Mouse (Mus musculus): ENCODE results near the gene Nrxn1.

The Nrxn1 gene

GRCm38 (mm10) chr17:90662318-90662717 lies 430.6 kb downstream of the Nrxn1 start:
- no peak for DNase-seq (ENCODE audit: low read depth, low spot score)

DNA sequence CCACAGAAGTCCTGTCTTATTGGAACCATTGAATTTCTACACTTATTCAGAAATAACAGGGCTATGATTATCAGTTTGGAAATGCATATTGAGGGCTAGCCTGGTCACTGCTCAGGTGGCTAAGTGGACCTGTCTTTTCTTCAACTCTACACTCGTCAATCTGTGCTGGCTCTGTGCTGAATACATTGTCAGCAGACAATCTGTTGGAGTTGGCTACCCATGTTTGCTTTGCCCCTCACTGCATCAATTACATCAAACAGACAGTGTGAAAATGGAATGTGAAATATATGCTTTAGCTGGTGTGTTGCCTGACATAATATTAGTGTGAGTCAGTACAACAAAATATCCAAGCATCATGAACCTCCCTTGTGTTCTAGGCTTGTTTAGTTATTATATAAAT lies 438.4 kb downstream of the Nrxn1 start:
- DNase-seq (ENCODE audit: low read depth, low spot score): no peak

GRCm38 (mm10) chr17:90653347-90653746 lies 439.5 kb downstream of the Nrxn1 start:
- no peak for DNase-seq (ENCODE audit: low read depth, low spot score)

- DNase-seq (ENCODE audit: low read depth, low spot score): no peak
These were observed 442.6 kb downstream of the Nrxn1 start for GRCm38 (mm10) chr17:90650279-90650678.

DNA sequence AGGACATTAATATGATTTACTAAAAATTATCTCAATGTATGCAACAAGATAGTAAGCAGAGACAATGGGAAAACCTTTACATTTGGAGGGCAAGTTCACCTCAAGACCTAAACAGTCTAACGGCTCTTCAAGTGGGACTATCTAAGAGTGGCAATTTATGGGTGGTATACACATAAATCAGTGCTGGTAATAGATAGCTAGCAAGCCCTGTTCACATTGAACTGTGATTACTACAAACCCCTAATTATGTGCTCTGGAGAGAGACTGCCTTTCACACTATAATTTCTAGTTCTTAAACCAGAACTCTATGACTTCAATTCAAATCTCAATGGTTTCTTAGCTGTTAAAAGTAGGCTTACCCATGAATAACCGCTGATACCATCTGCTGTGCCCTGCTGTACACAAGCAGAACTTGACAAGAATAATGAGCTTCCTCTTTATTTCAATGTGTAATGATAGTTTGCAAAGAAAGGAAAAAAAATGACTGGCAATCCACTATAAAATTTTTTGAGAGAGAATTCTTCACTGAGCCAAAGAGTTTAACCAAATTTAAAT lies 453.8 kb downstream of the Nrxn1 start:
- DNase-seq (ENCODE audit: low read depth, low spot score): no peak

- DNase-seq (ENCODE audit: low read depth, low spot score): no peak
These were observed 454.6 kb downstream of the Nrxn1 start for GRCm38 (mm10) chr17:90638183-90638727.

DNA sequence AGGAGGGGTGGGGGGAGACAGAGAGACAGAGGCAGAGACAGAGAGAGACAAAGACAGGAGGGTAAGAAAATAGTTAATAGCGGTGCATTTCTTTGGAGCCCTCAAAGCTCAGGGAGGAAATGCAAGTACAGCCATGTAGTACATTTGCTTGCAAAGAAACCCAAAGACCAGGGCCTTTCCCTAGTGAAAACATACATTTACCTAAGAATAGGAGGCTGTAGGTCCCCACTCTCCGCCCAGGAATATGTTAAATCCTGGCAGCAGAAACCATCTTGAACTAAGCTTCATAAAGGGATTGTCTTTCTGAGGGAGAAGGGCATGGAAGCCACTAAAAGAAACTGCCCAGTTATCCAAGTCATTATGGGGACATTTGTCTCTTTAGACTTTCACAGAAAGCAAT lies 461.5 kb downstream of the Nrxn1 start:
- no peak for DNase-seq (ENCODE audit: low read depth, low spot score)

DNA sequence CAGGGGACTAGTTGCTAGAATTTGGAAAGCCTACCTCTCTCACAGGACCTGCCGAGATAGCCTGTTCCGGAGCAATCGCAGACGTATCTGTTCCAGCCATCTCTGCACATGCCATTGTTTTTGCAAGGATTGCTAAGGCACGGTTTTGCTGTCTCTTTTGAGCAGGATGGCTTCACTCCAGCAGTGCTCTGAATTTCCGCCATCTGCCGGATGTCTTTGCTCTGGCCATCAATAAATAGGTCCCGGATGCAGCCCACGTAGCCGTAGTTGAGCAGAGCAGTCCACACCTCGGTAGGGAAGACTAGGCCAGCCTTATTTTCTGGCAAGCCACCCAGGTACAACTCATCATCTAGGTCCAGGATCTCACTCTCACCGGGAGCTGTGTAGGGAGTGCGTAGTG lies 463.0 kb downstream of the Nrxn1 start:
- DNase-seq (ENCODE audit: low read depth, low spot score): no peak

DNA sequence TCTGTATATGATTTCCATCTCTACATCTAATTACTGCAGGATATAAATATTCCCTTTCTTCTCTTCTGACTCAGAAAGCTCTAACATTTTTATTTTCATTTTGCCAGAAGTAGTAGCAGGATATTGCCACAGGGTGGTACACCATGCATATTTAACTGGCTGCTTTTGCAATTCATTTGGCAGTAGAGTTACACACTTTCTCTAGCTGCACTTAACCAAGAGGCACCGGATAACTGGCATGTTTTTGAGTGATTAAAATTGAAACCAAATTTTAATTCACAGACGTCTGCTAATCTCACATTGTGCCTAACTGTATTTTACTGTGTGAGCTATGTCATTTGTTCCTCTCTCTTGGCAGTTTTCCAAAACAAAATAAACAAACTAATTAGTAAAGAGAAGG lies 464.4 kb downstream of the Nrxn1 start:
- no peak for DNase-seq (ENCODE audit: low read depth, low spot score)

GRCm38 (mm10) chr17:90628004-90628403 lies 464.9 kb downstream of the Nrxn1 start:
- no peak for DNase-seq (ENCODE audit: low read depth, low spot score)

GRCm38 (mm10) chr17:90627395-90627794 lies 465.5 kb downstream of the Nrxn1 start:
- DNase-seq (ENCODE audit: low read depth, low spot score): no peak

GRCm38 (mm10) chr17:90624591-90625266 lies 468.1 kb downstream of the Nrxn1 start:
- DNase-seq (ENCODE audit: low read depth, low spot score): no peak

DNA sequence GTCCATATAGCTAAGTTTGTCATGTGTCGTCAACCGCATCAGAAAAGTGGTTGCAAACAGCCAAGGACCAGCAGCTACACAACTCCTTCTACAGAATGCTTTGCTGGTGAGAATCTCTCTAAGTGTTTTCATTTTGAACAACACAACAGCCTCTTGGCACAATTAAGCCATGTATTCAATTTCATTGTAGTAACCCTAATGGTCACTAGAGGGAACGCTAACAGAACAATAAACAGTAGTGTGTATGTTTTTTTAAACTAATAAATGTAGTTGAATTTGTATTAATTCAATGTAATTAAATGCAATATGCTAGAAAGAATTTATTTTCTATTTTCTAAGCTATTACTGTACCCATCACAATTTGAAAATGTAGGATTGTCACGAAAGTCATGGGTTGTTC lies 471.0 kb downstream of the Nrxn1 start:
- no peak for DNase-seq (ENCODE audit: low read depth, low spot score)

DNA sequence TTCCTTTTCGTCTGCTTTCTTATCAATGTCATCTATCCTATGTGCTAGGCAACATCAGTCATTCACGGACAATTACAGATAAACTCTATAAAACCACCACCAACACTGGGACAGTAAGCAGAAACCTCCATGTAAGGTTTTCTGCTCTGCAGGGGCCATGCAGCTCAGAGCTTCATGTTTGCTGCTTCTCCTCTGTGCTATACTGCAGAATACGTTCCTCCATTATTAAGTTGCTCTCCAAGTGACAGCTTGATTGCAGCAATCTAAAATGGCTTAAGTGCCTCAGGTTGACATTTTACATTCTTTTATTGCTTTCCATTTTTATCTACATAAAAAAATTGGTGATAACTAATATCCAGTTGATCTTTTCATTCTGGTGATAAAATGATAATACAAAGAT lies 477.9 kb downstream of the Nrxn1 start:
- DNase-seq (ENCODE audit: low read depth, low spot score): no peak

- no peak for DNase-seq (ENCODE audit: low read depth, low spot score)
These were observed 485.5 kb downstream of the Nrxn1 start for GRCm38 (mm10) chr17:90607427-90607806.

- no peak for DNase-seq (ENCODE audit: low read depth, low spot score)
These were observed 486.0 kb downstream of the Nrxn1 start for GRCm38 (mm10) chr17:90606718-90607426.

GRCm38 (mm10) chr17:90599570-90600524 lies 493.0 kb downstream of the Nrxn1 start:
- DNase-seq (ENCODE audit: low read depth, low spot score): no peak

- DNase-seq (ENCODE audit: low read depth, low spot score): no peak
These were observed 497.9 kb downstream of the Nrxn1 start for GRCm38 (mm10) chr17:90594798-90595533.

GRCm38 (mm10) chr17:90586891-90587290 lies 506.0 kb downstream of the Nrxn1 start:
- DNase-seq (ENCODE audit: low read depth, low spot score): no peak

DNA sequence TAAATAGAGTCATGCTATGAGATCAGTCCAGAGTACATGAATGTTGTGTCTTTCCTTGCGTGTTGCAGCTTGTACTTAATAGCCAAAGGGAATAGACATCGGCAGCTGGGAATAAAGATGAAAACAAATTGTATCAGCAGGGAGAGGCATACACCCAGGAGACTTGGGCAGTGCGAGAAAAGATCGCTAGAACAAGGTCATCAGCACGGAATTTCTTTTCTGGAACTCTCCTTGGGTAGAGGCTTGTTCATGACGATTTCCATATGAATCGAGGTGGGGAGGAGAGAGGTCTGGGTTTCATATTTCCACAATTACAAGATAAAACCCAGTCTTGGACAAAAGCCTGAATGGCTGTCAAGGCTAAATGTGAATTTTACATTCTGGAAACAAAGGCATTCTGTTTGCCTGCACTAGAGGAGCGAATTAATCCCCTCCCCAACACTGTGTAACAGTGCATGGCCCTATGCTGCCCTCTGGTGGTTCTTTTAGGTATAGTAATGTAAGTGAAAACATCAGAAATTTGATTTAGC lies 508.1 kb downstream of the Nrxn1 start:
- DNase-seq (ENCODE audit: low read depth, low spot score): peak; percentile 46

Data from CD4-positive, CD25-positive, alpha-beta regulatory T cell, adult 2 months (primary cell).